Mouse (Mus musculus) thymus, adult 2 months (tissue): ENCODE data around the gene Rel. TPM values are rescaled to one million over a fixed set of nuclear protein-coding genes. Genes with fewer than 3 reads are reported as not detected.

Source experiments
- DNase-seq: peaks from one replicate; pipeline ENCODE4 v3.0.0; 2021
- H3K27ac ChIP-seq: fragments of 200-500 bp; 2 replicates; pipeline ENCODE4 v1.5.1; 2012; ENCODE audit warnings: low read length, control low read depth; ENCODE audit not compliant: control insufficient read depth, insufficient read depth
- H3K27me3 ChIP-seq: fragments of 200-500 bp; 2 replicates; pipeline ENCODE4 v1.6.1; 2012; ENCODE audit warnings: mild to moderate bottlenecking, low read length, moderate library complexity, mixed read lengths; ENCODE audit not compliant: control insufficient read depth, insufficient read depth
- H3K36me3 ChIP-seq: fragments of 200-500 bp; 2 replicates; pipeline ENCODE4 v1.6.1; 2012; ENCODE audit warnings: mild to moderate bottlenecking, low read length, moderate library complexity; ENCODE audit not compliant: control insufficient read depth, insufficient read depth
- H3K4me1 ChIP-seq: fragments of 200-500 bp; replicated peaks from 2 replicates; pipeline ENCODE4 v1.6.1; 2012; ENCODE audit warnings: low read length; ENCODE audit not compliant: control insufficient read depth, insufficient read depth
- H3K4me3 ChIP-seq: fragments of 200-500 bp; 2 replicates; pipeline ENCODE4 v1.5.1; 2012; ENCODE audit warnings: mild to moderate bottlenecking, low read length, control low read depth, moderate library complexity; ENCODE audit not compliant: control insufficient read depth, insufficient read depth
- CTCF ChIP-seq: fragments of 200-500 bp; IDR thresholded peaks from 2 replicates; pipeline ENCODE4 v1.5.1; 2012; ENCODE audit warnings: mild to moderate bottlenecking, control low read depth, low read length, moderate library complexity, borderline replicate concordance; ENCODE audit not compliant: control insufficient read depth, poor library complexity, insufficient read depth; ENCODE audit errors: extremely low read depth
- POLR2A ChIP-seq: fragments of 200-500 bp; IDR thresholded peaks from 2 replicates; pipeline ENCODE4 v1.6.1; 2012; ENCODE audit warnings: mild to moderate bottlenecking, low read length, control low read depth, moderate library complexity; ENCODE audit not compliant: control insufficient read depth, poor library complexity, insufficient read depth; ENCODE audit errors: extremely low read depth
- WGBS: fragments of 180-500 bp; shearing (Covaris S2); methylation state at CpG from one replicate; pipeline ENCODE4 v1.1.7; 2018; 5-methylcytosine and 5-hydroxymethylcytosine counted together
- polyA plus RNA-seq: library from polyadenylated mRNA; depleted of rRNA; stranded (reverse); fragments of >200 nt; gene quantifications from 2 replicates; pipeline ENCODE4 v1.2.3, GENCODE M21; 2012

Rel gene
- polyA plus RNA-seq, 1 experiment, result 9.0 TPM

- no peak for TF ChIP-seq POLR2A
- no peak for TF ChIP-seq CTCF
- Histone ChIP-seq H3K27me3 (no peaks in the 10 kb centered on the region), H3K4me3 (no peak overlapping the region), H3K36me3 (0 out of 2 replicates have a peak, but pooled peaks cover 12% of the 10 kb centered on the region), H3K4me1 (no peaks in the 10 kb centered on the region), H3K27ac (no peak overlapping the region)
- WGBS, result 74% methylated on average over 1 of the region's 1 CpGs
- DNase-seq, result no peak
Observed at GRCm38 (mm10) chr11:23753136-23753710, 17.5 kb downstream of the Rel start.

- TF ChIP-seq CTCF, result no peak
- TF ChIP-seq POLR2A, result no peak
- H3K4me1 ChIP-seq, result no peaks in the 10 kb centered on the region
- 91% methylated on average over 4 of the region's 4 CpGs for WGBS
- H3K27me3 ChIP-seq, result no peaks in the 10 kb centered on the region
- H3K27ac ChIP-seq, result no peak overlapping the region
- H3K36me3 ChIP-seq, result peaks cover 12% of the 10 kb centered on the region
- H3K4me3 ChIP-seq, result no peak overlapping the region
- DNase-seq, result no peak
Observed at GRCm38 (mm10) chr11:23746102-23746501, 24.7 kb downstream of the Rel start.

- peaks cover 12% of the 10 kb centered on the region for H3K36me3 ChIP-seq
- WGBS, result 96% methylated on average over 3 of the region's 3 CpGs
Observed at GRCm38 (mm10) chr11:23744352-23744751, 26.4 kb downstream of the Rel start.

GRCm38 (mm10) chr11:23741386-23741785, 29.4 kb downstream of the Rel start:
- Histone ChIP-seq H3K36me3 (peaks cover 14% of the 10 kb centered on the region), H3K4me3 (no peak overlapping the region), H3K27me3 (no peaks in the 10 kb centered on the region), H3K27ac (no peak overlapping the region), H3K4me1 (no peaks in the 10 kb centered on the region)
- WGBS, result 96% methylated on average over 7 of the region's 7 CpGs
- no peak for DNase-seq
- TF ChIP-seq POLR2A, result no peak
- TF ChIP-seq CTCF, result no peak

More at GRCm38 (mm10) chr11:23744352-23744751, 26.4 kb downstream of the Rel start:
- Histone ChIP-seq H3K27me3 (no peaks in the 10 kb centered on the region), H3K4me1 (no peaks in the 10 kb centered on the region), H3K4me3 (no peak overlapping the region), H3K27ac (no peak overlapping the region)
- DNase-seq, result no peak
- no peak for TF ChIP-seq CTCF
- no peak for TF ChIP-seq POLR2A

- no peaks in the 10 kb centered on the region for H3K4me1 ChIP-seq
- no peak overlapping the region for H3K4me3 ChIP-seq
- H3K27me3 ChIP-seq, result no peaks in the 10 kb centered on the region
- peaks cover 14% of the 10 kb centered on the region for H3K36me3 ChIP-seq
- H3K27ac ChIP-seq, result no peak overlapping the region
- WGBS, result 93% methylated on average over 4 of the region's 4 CpGs
- TF ChIP-seq POLR2A, result no peak
- TF ChIP-seq CTCF, result no peak
- no peak for DNase-seq
Observed at GRCm38 (mm10) chr11:23740895-23741294, 29.9 kb downstream of the Rel start.

- TF ChIP-seq CTCF (no peak), POLR2A (no peak)
- no peak overlapping the region for H3K4me3 ChIP-seq
- no peak overlapping the region for H3K27ac ChIP-seq
- no peaks in the 10 kb centered on the region for H3K27me3 ChIP-seq
- H3K36me3 ChIP-seq, result peaks cover 6% of the 10 kb centered on the region; the same call in 1 of the 2 replicates
- DNase-seq, result no peak
- H3K4me1 ChIP-seq, result no peaks in the 10 kb centered on the region
Observed at GRCm38 (mm10) chr11:23735820-23736470, 34.8 kb downstream of the Rel start.
